Mouse (Mus musculus): Measurements from ENCODE around the gene Phb2. TPM values are rescaled to one million over a fixed set of nuclear protein-coding genes. Genes with fewer than 3 reads are reported as not detected.

The Phb2 gene
- polyA plus RNA-seq (2014; fragmentation: Illumina TruSeq; extraction: RNeasy Lipid Tissue Mini Kit (QIAGEN cat#74804); ENCODE audit: low read depth, low replicate concordance) = 219 TPM

GRCm38 (mm10) chr6:124711824-124712782 lies at the start of gene Phb2, which contains the start of gene Emg1:
Gene Phb2 (plus strand): TSS chr6:124712336.
Gene Emg1 (minus strand): TSS chr6:124712178.

GRCm38 (mm10) chr6:124662477-124663423 lies 49.4 kb upstream of the Phb2 start, which contains the start of gene Lpcat3:
Gene Lpcat3 (plus strand): TSS chr6:124663027.

GRCm38 (mm10) chr6:124738511-124739023 lies 26.4 kb downstream of the Phb2 start, which contains the start of gene Ptpn6:
Gene Ptpn6 (minus strand): TSS chr6:124738714.

GRCm38 (mm10) chr6:124740888-124741761 lies 29.0 kb downstream of the Phb2 start, which contains the start of gene Grcc10:
Gene Grcc10 (minus strand): TSS chr6:124741374.

GRCm38 (mm10) chr6:124755831-124756595 lies 43.9 kb downstream of the Phb2 start, which contains the start of the genes Gm45234 and Atn1:
Gene Gm45234 (minus strand): TSS chr6:124756021.
Gene Atn1 (minus strand): TSS chr6:124756524.

Other genes with a start within 250 kb of the Phb2 start
- 2.8 TPM for gene Clstn3, start 247.5 kb upstream of the Phb2 start, polyA plus RNA-seq (2014; fragmentation: Illumina TruSeq; extraction: RNeasy Lipid Tissue Mini Kit (QIAGEN cat#74804); ENCODE audit: low read depth, low replicate concordance)
- 1.6 TPM for gene C1rl, start 219.2 kb upstream of the Phb2 start, polyA plus RNA-seq (2014; fragmentation: Illumina TruSeq; extraction: RNeasy Lipid Tissue Mini Kit (QIAGEN cat#74804); ENCODE audit: low read depth, low replicate concordance)
- gene C1ra, start 199.9 kb upstream of the Phb2 start, polyA plus RNA-seq (2014; fragmentation: Illumina TruSeq; extraction: RNeasy Lipid Tissue Mini Kit (QIAGEN cat#74804); ENCODE audit: low read depth, low replicate concordance) = 18.0 TPM
- 35.1 TPM for gene C1s1, start 170.0 kb upstream of the Phb2 start, polyA plus RNA-seq (2014; fragmentation: Illumina TruSeq; extraction: RNeasy Lipid Tissue Mini Kit (QIAGEN cat#74804); ENCODE audit: low read depth, low replicate concordance)
- not detected for gene C1rb, start 142.0 kb upstream of the Phb2 start, polyA plus RNA-seq (2014; fragmentation: Illumina TruSeq; extraction: RNeasy Lipid Tissue Mini Kit (QIAGEN cat#74804); ENCODE audit: low read depth, low replicate concordance)
- gene C1s2, start 76.3 kb upstream of the Phb2 start, polyA plus RNA-seq (2014; fragmentation: Illumina TruSeq; extraction: RNeasy Lipid Tissue Mini Kit (QIAGEN cat#74804); ENCODE audit: low read depth, low replicate concordance) = not detected
- gene Lpcat3, start 49.3 kb upstream of the Phb2 start, polyA plus RNA-seq (2014; fragmentation: Illumina TruSeq; extraction: RNeasy Lipid Tissue Mini Kit (QIAGEN cat#74804); ENCODE audit: low read depth, low replicate concordance) = 38.0 TPM
- 95.4 TPM for gene Emg1, start 158 bp upstream of the Phb2 start, polyA plus RNA-seq (2014; fragmentation: Illumina TruSeq; extraction: RNeasy Lipid Tissue Mini Kit (QIAGEN cat#74804); ENCODE audit: low read depth, low replicate concordance)
- gene Ptpn6, start 26.4 kb downstream of the Phb2 start, polyA plus RNA-seq (2014; fragmentation: Illumina TruSeq; extraction: RNeasy Lipid Tissue Mini Kit (QIAGEN cat#74804); ENCODE audit: low read depth, low replicate concordance) = 4.0 TPM
- gene Grcc10, start 29.0 kb downstream of the Phb2 start, polyA plus RNA-seq (2014; fragmentation: Illumina TruSeq; extraction: RNeasy Lipid Tissue Mini Kit (QIAGEN cat#74804); ENCODE audit: low read depth, low replicate concordance) = 240 TPM
- gene Gm45234, start 43.7 kb downstream of the Phb2 start, polyA plus RNA-seq (2014; fragmentation: Illumina TruSeq; extraction: RNeasy Lipid Tissue Mini Kit (QIAGEN cat#74804); ENCODE audit: low read depth, low replicate concordance) = not detected
- 24.6 TPM for gene Atn1, start 44.2 kb downstream of the Phb2 start, polyA plus RNA-seq (2014; fragmentation: Illumina TruSeq; extraction: RNeasy Lipid Tissue Mini Kit (QIAGEN cat#74804); ENCODE audit: low read depth, low replicate concordance)
- 1.6 TPM for gene Eno2, start 57.3 kb downstream of the Phb2 start, polyA plus RNA-seq (2014; fragmentation: Illumina TruSeq; extraction: RNeasy Lipid Tissue Mini Kit (QIAGEN cat#74804); ENCODE audit: low read depth, low replicate concordance)
- gene Lrrc23, start 67.4 kb downstream of the Phb2 start, polyA plus RNA-seq (2014; fragmentation: Illumina TruSeq; extraction: RNeasy Lipid Tissue Mini Kit (QIAGEN cat#74804); ENCODE audit: low read depth, low replicate concordance) = 2.5 TPM
- 3.0 TPM for gene Spsb2, start 96.3 kb downstream of the Phb2 start, polyA plus RNA-seq (2014; fragmentation: Illumina TruSeq; extraction: RNeasy Lipid Tissue Mini Kit (QIAGEN cat#74804); ENCODE audit: low read depth, low replicate concordance)
- gene Tpi1, start 102.0 kb downstream of the Phb2 start, polyA plus RNA-seq (2014; fragmentation: Illumina TruSeq; extraction: RNeasy Lipid Tissue Mini Kit (QIAGEN cat#74804); ENCODE audit: low read depth, low replicate concordance) = 811 TPM
- gene Usp5, start 117.1 kb downstream of the Phb2 start, polyA plus RNA-seq (2014; fragmentation: Illumina TruSeq; extraction: RNeasy Lipid Tissue Mini Kit (QIAGEN cat#74804); ENCODE audit: low read depth, low replicate concordance) = 65.2 TPM
- gene Cdca3, start 117.2 kb downstream of the Phb2 start, polyA plus RNA-seq (2014; fragmentation: Illumina TruSeq; extraction: RNeasy Lipid Tissue Mini Kit (QIAGEN cat#74804); ENCODE audit: low read depth, low replicate concordance) = 0.58 TPM
- gene Gnb3, start 127.9 kb downstream of the Phb2 start, polyA plus RNA-seq (2014; fragmentation: Illumina TruSeq; extraction: RNeasy Lipid Tissue Mini Kit (QIAGEN cat#74804); ENCODE audit: low read depth, low replicate concordance) = 11.1 TPM
- 17.8 TPM for gene P3h3, start 145.4 kb downstream of the Phb2 start, polyA plus RNA-seq (2014; fragmentation: Illumina TruSeq; extraction: RNeasy Lipid Tissue Mini Kit (QIAGEN cat#74804); ENCODE audit: low read depth, low replicate concordance)
- 1.1 TPM for gene Gpr162, start 151.6 kb downstream of the Phb2 start, polyA plus RNA-seq (2014; fragmentation: Illumina TruSeq; extraction: RNeasy Lipid Tissue Mini Kit (QIAGEN cat#74804); ENCODE audit: low read depth, low replicate concordance)
- gene Cd4, start 175.9 kb downstream of the Phb2 start, polyA plus RNA-seq (2014; fragmentation: Illumina TruSeq; extraction: RNeasy Lipid Tissue Mini Kit (QIAGEN cat#74804); ENCODE audit: low read depth, low replicate concordance) = 0.42 TPM
- 1.6 TPM for gene Lag3, start 199.4 kb downstream of the Phb2 start, polyA plus RNA-seq (2014; fragmentation: Illumina TruSeq; extraction: RNeasy Lipid Tissue Mini Kit (QIAGEN cat#74804); ENCODE audit: low read depth, low replicate concordance)
- gene Ptms, start 207.8 kb downstream of the Phb2 start, polyA plus RNA-seq (2014; fragmentation: Illumina TruSeq; extraction: RNeasy Lipid Tissue Mini Kit (QIAGEN cat#74804); ENCODE audit: low read depth, low replicate concordance) = 217 TPM
- gene Mlf2, start 219.1 kb downstream of the Phb2 start, polyA plus RNA-seq (2014; fragmentation: Illumina TruSeq; extraction: RNeasy Lipid Tissue Mini Kit (QIAGEN cat#74804); ENCODE audit: low read depth, low replicate concordance) = 190 TPM